Mouse (Mus musculus) CH12.LX (cell line): ENCODE results near the gene Tspan3. TPM values are rescaled to one million over a fixed set of nuclear protein-coding genes. Genes with fewer than 3 reads are reported as not detected.

ENCODE experiments used
- DNase-seq: peaks from one replicate; pipeline ENCODE4 v3.0.0-alpha.2; 2013; ENCODE audit errors: extremely low read depth
- H3K27ac ChIP-seq: 2 replicates; pipeline ENCODE4 v1.5.1; 2012; ENCODE audit warnings: low read depth, mild to moderate bottlenecking, control low read depth, moderate library complexity; ENCODE audit not compliant: insufficient read depth
- H3K27me3 ChIP-seq: replicated peaks from 2 replicates; pipeline ENCODE3; 2012; ENCODE audit warnings: inconsistent platforms
- H3K36me3 ChIP-seq, 2 experiments: replicated peaks in 1 of 2; 2 replicates each; pipeline versions ENCODE3 to v1.6.1; 2012; ENCODE audit warnings: inconsistent platforms in 1 of 2, low read length in 1 of 2, mild to moderate bottlenecking in 1 of 2, mixed read lengths in 1 of 2, moderate library complexity in 1 of 2; ENCODE audit not compliant: control insufficient read depth in 1 of 2, insufficient read depth in 1 of 2
- H3K4me1 ChIP-seq, 2 experiments: 2 replicates each; pipeline ENCODE4 v1.6.1; 2012; ENCODE audit warnings: inconsistent platforms in 1 of 2, moderate library complexity in 1 of 2; ENCODE audit not compliant: insufficient read depth in 2 of 2, control insufficient read depth in 1 of 2
- H3K4me2 ChIP-seq: 2 replicates; pipeline ENCODE4 v1.6.1; 2012; ENCODE audit warnings: low read depth, mild to moderate bottlenecking, control low read depth; ENCODE audit not compliant: poor library complexity, insufficient read depth, severe bottlenecking
- H3K4me3 ChIP-seq, 3 experiments: fragments of 150-350 bp in 1 of 3; sonication (generic) in 1 of 3; replicated peaks in 1 of 3; 2 replicates each; pipeline versions ENCODE3 to v1.5.1; 2011 to 2012; ENCODE audit warnings: low read depth in 2 of 3, low read length in 2 of 3, mild to moderate bottlenecking in 2 of 3, moderate library complexity in 2 of 3, control low read depth in 1 of 3, improper control_type of control experiment in 1 of 3, inconsistent platforms in 1 of 3, mixed read lengths in 1 of 3; ENCODE audit not compliant: poor library complexity in 1 of 3
- H3K79me2 ChIP-seq: replicated peaks from 2 replicates; pipeline ENCODE4 v1.6.1; 2012; ENCODE audit warnings: mild to moderate bottlenecking, moderate library complexity; ENCODE audit not compliant: control insufficient read depth, poor library complexity, insufficient read depth, severe bottlenecking; ENCODE audit errors: extremely low read depth
- H3K9ac ChIP-seq: 2 replicates; pipeline ENCODE4 v1.6.1; 2012; ENCODE audit warnings: low read depth, mild to moderate bottlenecking, control low read depth, moderate library complexity; ENCODE audit not compliant: insufficient read depth
- H3K9me3 ChIP-seq: replicated peaks from 2 replicates; pipeline ENCODE3; 2012; ENCODE audit warnings: low read length, inconsistent platforms, mixed read lengths
- BHLHE40 ChIP-seq: IDR thresholded peaks from 2 replicates; pipeline ENCODE4 v1.6.1; 2011; ENCODE audit warnings: mild to moderate bottlenecking, low read depth, low read length, improper control_type of control experiment
- CHD1 ChIP-seq: IDR thresholded peaks from 2 replicates; pipeline ENCODE4 v1.6.1; 2012; ENCODE audit warnings: low read depth, low read length, improper control_type of control experiment, inconsistent platforms
- CHD2 ChIP-seq: IDR thresholded peaks from 2 replicates; pipeline ENCODE4 v1.6.1; 2011; ENCODE audit warnings: low read length, improper control_type of control experiment
- CTCF ChIP-seq, 2 experiments: IDR thresholded peaks in 1 of 2; conservative IDR thresholded peaks in 1 of 2; 2 replicates each; pipeline ENCODE4 v1.5.1; 2011 to 2012; ENCODE audit warnings: low read depth in 2 of 2, low read length in 2 of 2, improper control_type of control experiment in 1 of 2, inconsistent platforms in 1 of 2, mild to moderate bottlenecking in 1 of 2, moderate library complexity in 1 of 2
- E2F4 ChIP-seq: IDR thresholded peaks from 2 replicates; pipeline ENCODE4 v1.6.1; 2011; ENCODE audit warnings: low read depth, low read length, improper control_type of control experiment; ENCODE audit not compliant: insufficient replicate concordance
- EP300 ChIP-seq: IDR thresholded peaks from 2 replicates; pipeline ENCODE4 v1.6.1; 2011; ENCODE audit warnings: low read length, improper control_type of control experiment
- ETS1 ChIP-seq: conservative IDR thresholded peaks from 2 replicates; pipeline ENCODE4 v1.6.1; 2012; ENCODE audit warnings: low read depth, mild to moderate bottlenecking, inconsistent platforms, low read length, improper control_type of control experiment, moderate library complexity
- GABPA ChIP-seq: IDR thresholded peaks from 2 replicates; pipeline ENCODE4 v1.6.1; 2012; ENCODE audit warnings: low read depth, low read length, improper control_type of control experiment, inconsistent platforms; ENCODE audit not compliant: insufficient replicate concordance
- HCFC1 ChIP-seq: IDR thresholded peaks from 2 replicates; pipeline ENCODE4 v1.6.1; 2012; ENCODE audit warnings: low read depth, mild to moderate bottlenecking, inconsistent platforms, low read length, improper control_type of control experiment
- JUN ChIP-seq: IDR thresholded peaks from 2 replicates; pipeline ENCODE4 v1.6.1; 2011; ENCODE audit warnings: low read depth, mild to moderate bottlenecking, low read length, improper control_type of control experiment, moderate library complexity; ENCODE audit not compliant: insufficient read depth
- JUND ChIP-seq: conservative IDR thresholded peaks from 2 replicates; pipeline ENCODE4 v1.6.1; 2011; ENCODE audit warnings: low read depth, low read length, improper control_type of control experiment
- MAFK ChIP-seq: IDR thresholded peaks from 2 replicates; pipeline ENCODE4 v1.6.1; 2011; ENCODE audit warnings: low read length, improper control_type of control experiment; ENCODE audit not compliant: insufficient replicate concordance
- MAX ChIP-seq: IDR thresholded peaks from 2 replicates; pipeline ENCODE4 v1.6.1; 2011; ENCODE audit warnings: low read length, improper control_type of control experiment
- MAZ ChIP-seq: IDR thresholded peaks from 2 replicates; pipeline ENCODE4 v1.6.1; 2012; ENCODE audit warnings: low read depth, mild to moderate bottlenecking, inconsistent platforms, low read length, improper control_type of control experiment, moderate library complexity
- MEF2A ChIP-seq: IDR thresholded peaks from 2 replicates; pipeline ENCODE4 v1.6.1; 2014; ENCODE audit warnings: low read depth, mild to moderate bottlenecking, inconsistent platforms, low read length, improper control_type of control experiment, borderline replicate concordance
- MYC ChIP-seq: IDR thresholded peaks from 2 replicates; pipeline ENCODE4 v1.6.1; 2011; ENCODE audit warnings: low read depth, mild to moderate bottlenecking, improper control_type of control experiment, low read length
- PAX5 ChIP-seq: IDR thresholded peaks from 2 replicates; pipeline ENCODE4 v1.6.1; 2012; ENCODE audit warnings: low read length, inconsistent platforms, mixed read lengths
- POLR2A ChIP-seq: IDR thresholded peaks from 2 replicates; pipeline ENCODE4 v1.6.1; 2011; ENCODE audit warnings: low read depth, mild to moderate bottlenecking, improper control_type of control experiment, low read length
- RCOR1 ChIP-seq: conservative IDR thresholded peaks from 2 replicates; pipeline ENCODE4 v1.6.1; 2012; ENCODE audit warnings: low read depth, mild to moderate bottlenecking, inconsistent platforms, low read length, improper control_type of control experiment
- SIN3A ChIP-seq: IDR thresholded peaks from 2 replicates; pipeline ENCODE4 v1.6.1; 2012; ENCODE audit warnings: low read length, improper control_type of control experiment, inconsistent platforms
- SMC3 ChIP-seq: IDR thresholded peaks from 2 replicates; pipeline ENCODE4 v1.6.1; 2011; ENCODE audit warnings: low read depth, low read length, improper control_type of control experiment
- TBP ChIP-seq: conservative IDR thresholded peaks from 2 replicates; pipeline ENCODE4 v1.6.1; 2011; ENCODE audit warnings: low read depth, low read length, improper control_type of control experiment
- TCF12 ChIP-seq: IDR thresholded peaks from 2 replicates; pipeline ENCODE4 v1.6.1; 2014; ENCODE audit warnings: low read depth, mild to moderate bottlenecking, inconsistent platforms, low read length, improper control_type of control experiment
- USF1 ChIP-seq: IDR thresholded peaks from 2 replicates; pipeline ENCODE4 v1.6.1; 2014; ENCODE audit warnings: low read depth, mild to moderate bottlenecking, inconsistent platforms, low read length, improper control_type of control experiment
- ZKSCAN1 ChIP-seq: IDR thresholded peaks from 2 replicates; pipeline ENCODE4 v1.6.1; 2012; ENCODE audit warnings: low read depth, inconsistent platforms, low read length, improper control_type of control experiment, borderline replicate concordance
- ZMIZ1 ChIP-seq: IDR thresholded peaks from 2 replicates; pipeline ENCODE4 v1.6.1; 2012; ENCODE audit warnings: low read depth, mild to moderate bottlenecking, inconsistent platforms, low read length, improper control_type of control experiment
- ZNF384 ChIP-seq: IDR thresholded peaks from 2 replicates; pipeline ENCODE4 v1.6.1; 2012; ENCODE audit warnings: low read depth, low read length, improper control_type of control experiment, inconsistent platforms
- dilution Hi-C: fragments of 300-500 bp; cut with MboI; formaldehyde crosslinking; loops from 2 replicates; pipeline ENCODE4 v1.14.3; 2020; ENCODE audit warnings: low sequenced_read_pairs; ENCODE audit not compliant: extremely low pct_unique_long_range_greater_than_20kb, extremely low pct_ligation_motif_present
- in situ Hi-C: fragments of 300-500 bp; cut with MboI; formaldehyde crosslinking; loops from 3 replicates; pipeline ENCODE4 v1.14.3; 2019; ENCODE audit warnings: low sequenced_read_pairs, low pct_ligation_motif_present, low pct_unique_long_range_greater_than_20kb, mixed read lengths
- polyA plus RNA-seq: library from polyadenylated mRNA; unstranded; fragments of >175 nt; gene quantifications from 2 replicates; pipeline ENCODE4 v1.2.1, GENCODE M21; 2012; ENCODE audit warnings: low read depth; ENCODE audit not compliant: insufficient read length
- total RNA-seq, 2 experiments: library from RNA; depleted of rRNA; stranded (reverse); fragments of 300-350 nt in 1 of 2; fragments of >200 nt in 1 of 2; gene quantifications; 2 replicates each; pipeline ENCODE4 v1.2.3; 2012 to 2014

Tspan3 gene
- total and polyA plus RNA-seq, 3 experiments, result 34.5 to 85.9 (median 60.4) TPM

DNA sequence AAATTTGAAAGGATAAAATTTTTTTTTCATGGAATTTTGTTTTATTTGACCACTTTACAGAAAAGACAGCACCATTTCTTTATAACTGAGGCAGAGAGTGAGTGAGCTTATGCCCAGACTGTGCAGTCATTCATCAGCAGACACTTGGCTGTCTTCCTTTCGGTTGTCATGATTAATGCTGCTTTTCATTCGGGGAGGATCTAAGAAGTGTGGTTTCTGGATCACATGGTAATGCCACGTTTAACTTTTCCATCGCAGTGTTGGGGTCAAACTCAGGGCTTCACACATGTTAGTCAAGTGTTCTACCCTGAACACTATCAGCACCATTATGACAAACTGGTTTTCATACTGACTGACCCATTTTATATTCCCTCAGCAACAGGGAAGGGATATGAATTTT is 64.3 kb downstream of the Tspan3 start:
- TF ChIP-seq POLR2A (no peak), ETS1 (no peak; the same call in 1 of the 2 replicates), SIN3A (no peak; the same call in 1 of the 2 replicates), CHD2 (no peak), EP300 (peak; percentile 45; the same call in 1 of the 2 replicates), CHD1 (0 out of 2 replicates have a peak, but pooled peaks have one; percentile 9), ZNF384 (no peak), PAX5 (no peak), MAFK (no peak), ZKSCAN1 (no peak), MEF2A (no peak), CTCF (conservative IDR thresholded peaks at IDR 0.05 in 1 of 2, IDR thresholded peaks at IDR 0.05 in 1 of 2; ENCODE audit: low read depth in 2 of 2, low read length in 2 of 2) (no peak), E2F4 (no peak), RCOR1 (no peak), ZMIZ1 (no peak), BHLHE40 (peak; percentile 44; the same call in 1 of the 2 replicates), TCF12 (no peak), MYC (no peak), USF1 (no peak), MAX (0 out of 2 replicates have a peak, but pooled peaks have one; percentile 55), JUND (no peak), TBP (no peak), SMC3 (no peak), JUN (no peak), MAZ (no peak), GABPA (no peak), HCFC1 (no peak)
- H3K27ac ChIP-seq, result no peak overlapping the region
- dilution Hi-C loops (no loop called here), in situ Hi-C loops (no loop called here)
- DNase-seq, result peak; percentile 68
- H3K4me2 ChIP-seq, result 0 out of 2 replicates have a peak overlapping the region, but pooled peaks have one; percentile 9
- H3K4me1 ChIP-seq, result peaks cover 40 to 92% of the 10 kb centered on the region in 2 experiments
- peaks cover 3% of the 10 kb centered on the region for H3K9me3 ChIP-seq
- peaks cover 0 to 24% of the 10 kb centered on the region in 2 experiments for H3K36me3 ChIP-seq
- no peak overlapping the region for H3K9ac ChIP-seq
- H3K27me3 ChIP-seq, result no peaks in the 10 kb centered on the region
- no peak overlapping the region for H3K4me3 ChIP-seq
- no peaks in the 10 kb centered on the region for H3K79me2 ChIP-seq
